Mouse (Mus musculus) B cell, adult (primary cell): ENCODE data around the gene Cypt2. TPM values are rescaled to one million over a fixed set of nuclear protein-coding genes. Genes with fewer than 3 reads are reported as not detected.

Experiments used
- total RNA-seq: library from RNA; stranded (reverse); gene quantifications from 4 replicates; pipeline ENCODE4 v1.2.4, GENCODE M21; 2023; ENCODE audit not compliant: inconsistent age

The Cypt2 gene
- not detected in 4 replicates for total RNA-seq

DNA sequence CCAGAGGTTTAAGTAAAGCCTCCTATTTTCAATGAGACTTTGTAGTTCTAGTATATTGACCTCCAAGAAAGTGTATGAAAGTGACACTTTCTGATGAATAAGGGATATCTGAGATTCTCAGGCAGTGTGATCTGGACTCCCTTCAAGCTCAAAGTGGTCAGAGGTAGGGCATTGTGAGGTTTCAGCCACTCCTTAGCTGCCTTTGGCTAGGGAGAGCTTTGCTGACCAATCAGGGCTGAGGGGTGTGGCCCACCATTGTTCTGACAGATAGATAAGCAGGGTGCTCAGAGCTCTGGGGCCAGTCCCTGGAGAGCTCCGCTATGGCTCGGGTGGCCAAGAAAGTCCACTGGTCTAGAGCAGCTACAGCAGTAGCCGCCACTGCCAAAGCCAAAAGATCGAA is at the start of gene Cypt2:
Cypt2 (plus strand) TSS at position 301 of the 400 bp plus-strand sequence.

